Mouse (Mus musculus) midbrain, embryonic 11.5 days (tissue): ENCODE measurements at regions not wholly inside any gene's neighbourhood (a gene's known extent, or its start where the extent isn't known, plus 50 kb on each side); places are given as distances from the start of the nearest gene placed in this dataset.

ENCODE experiments used
- ATAC-seq: fragments of 200-750 bp; cut with Nextera tagmentation; 2 replicates; pipeline ENCODE4 v1.8.0; 2017; ENCODE audit warnings: moderate TSS enrichment, moderate library complexity; ENCODE audit not compliant: low FRiP score
- DNase-seq: peaks from one replicate; pipeline ENCODE4 v3.0.0; 2015; ENCODE audit warnings: low spot score; ENCODE audit errors: missing footprints
- H3K27ac ChIP-seq: fragments of 300-500 bp; sonication (generic); 2 replicates; pipeline ENCODE4 v1.5.1; 2014; ENCODE audit warnings: low read depth, low read length
- H3K27me3 ChIP-seq: fragments of 300-500 bp; sonication (generic); 2 replicates; pipeline ENCODE4 v1.6.1; 2014; ENCODE audit warnings: mild to moderate bottlenecking, low read length, moderate library complexity, mixed read lengths; ENCODE audit not compliant: control insufficient read depth, insufficient read depth
- H3K36me3 ChIP-seq: fragments of 300-500 bp; sonication (generic); 2 replicates; pipeline ENCODE4 v1.6.1; 2014; ENCODE audit warnings: mild to moderate bottlenecking, low read length, moderate library complexity, mixed read lengths; ENCODE audit not compliant: control insufficient read depth, insufficient read depth
- H3K4me1 ChIP-seq: fragments of 300-500 bp; sonication (generic); 2 replicates; pipeline ENCODE4 v1.6.1; 2014; ENCODE audit warnings: low read length; ENCODE audit not compliant: control insufficient read depth, insufficient read depth
- H3K4me2 ChIP-seq: fragments of 300-500 bp; sonication (generic); 2 replicates; pipeline ENCODE4 v1.6.1; 2014; ENCODE audit warnings: mild to moderate bottlenecking, moderate library complexity
- H3K4me3 ChIP-seq: fragments of 300-500 bp; sonication (generic); 2 replicates; pipeline ENCODE4 v1.5.1; 2014; ENCODE audit warnings: low read depth, low read length
- H3K9ac ChIP-seq: fragments of 300-500 bp; sonication (generic); 2 replicates; pipeline ENCODE4 v1.6.1; 2014; ENCODE audit warnings: low read length
- H3K9me3 ChIP-seq: fragments of 300-500 bp; sonication (generic); 2 replicates; pipeline ENCODE4 v1.6.1; 2016; ENCODE audit warnings: low read length; ENCODE audit not compliant: control insufficient read depth
- WGBS: fragments of 180-500 bp; shearing (Covaris S2); extraction: QIAGEN DNeasy Blood & Tissue Kit; methylation state at CpG from one replicate; pipeline ENCODE4 v1.1.7; 2014; 5-methylcytosine and 5-hydroxymethylcytosine counted together

DNA sequence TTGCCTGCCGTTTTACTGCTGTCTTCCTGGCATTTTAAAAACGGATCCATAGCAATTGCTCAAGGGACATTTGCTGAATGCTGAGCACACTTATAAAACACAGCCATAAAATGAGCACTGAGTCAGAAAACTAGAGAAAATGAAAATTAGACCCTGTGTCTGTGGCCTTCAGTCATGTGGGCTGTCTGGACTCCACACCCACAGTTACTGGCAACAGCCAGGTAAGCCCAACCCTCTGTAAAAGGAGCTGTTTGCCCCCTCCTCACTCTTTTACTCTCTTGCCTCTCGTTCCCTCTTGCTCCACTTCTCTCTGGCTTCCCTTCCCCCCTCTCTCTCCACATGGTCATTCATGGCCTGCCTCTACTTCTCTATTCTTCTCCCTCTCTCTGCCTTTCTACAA is 2169.9 kb downstream of the 9330182O14Rik start:
- Histone ChIP-seq H3K27ac (no peak overlapping the region), H3K27me3 (no peaks in the 10 kb centered on the region), H3K4me3 (no peak overlapping the region), H3K9me3 (no peaks in the 10 kb centered on the region), H3K36me3 (no peaks in the 10 kb centered on the region), H3K4me2 (no peak overlapping the region), H3K9ac (no peak overlapping the region), H3K4me1 (no peaks in the 10 kb centered on the region)
- WGBS, result 75% methylated on average over 3 of the region's 3 CpGs
- DNase-seq (no peak), ATAC-seq (no peak)

DNA sequence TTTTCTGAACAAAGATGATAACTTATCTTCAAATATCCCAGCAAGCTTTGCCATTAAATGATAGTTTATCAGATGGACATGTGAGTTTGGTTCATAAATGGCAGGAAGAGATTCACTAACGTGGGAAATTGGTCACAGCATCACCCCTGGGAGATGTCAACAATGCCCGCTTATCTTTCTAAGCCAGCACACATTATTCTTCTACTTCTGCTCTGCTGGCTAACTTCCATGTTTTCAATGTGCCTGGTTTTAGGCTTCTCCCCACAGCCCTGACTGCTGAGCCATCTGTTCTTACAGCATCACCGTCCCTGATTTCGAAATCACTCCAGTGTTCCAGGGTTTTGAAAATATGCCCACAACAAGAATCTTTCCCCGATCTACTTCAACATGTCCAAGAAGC is 2175.4 kb downstream of the 9330182O14Rik start:
- Histone ChIP-seq H3K36me3 (no peaks in the 10 kb centered on the region), H3K9ac (no peak overlapping the region), H3K27ac (no peak overlapping the region), H3K4me2 (no peak overlapping the region), H3K9me3 (no peaks in the 10 kb centered on the region), H3K4me3 (no peak overlapping the region), H3K4me1 (no peaks in the 10 kb centered on the region), H3K27me3 (no peaks in the 10 kb centered on the region)
- WGBS, result 69% methylated on average over 5 of the region's 5 CpGs
- no peak for ATAC-seq
- DNase-seq, result no peak

DNA sequence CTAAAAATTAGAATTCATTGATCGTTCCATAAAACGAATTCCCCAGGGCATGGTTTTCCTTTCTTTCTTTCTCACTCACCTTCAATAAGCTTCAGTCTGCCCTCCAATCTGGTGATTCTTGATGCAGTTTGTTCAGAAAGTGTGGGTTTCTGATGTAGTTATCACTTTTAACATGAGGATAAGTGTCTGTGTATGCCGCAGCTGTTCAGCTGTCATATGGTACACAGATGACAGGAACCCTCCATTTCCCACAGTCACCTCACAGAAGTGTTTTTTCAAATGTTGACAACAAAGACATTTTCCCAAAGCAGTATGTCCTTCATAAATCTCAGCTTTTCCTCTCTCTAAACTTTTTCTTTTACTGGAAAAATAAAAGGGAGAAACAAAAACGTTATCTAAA is 2177.0 kb downstream of the 9330182O14Rik start:
- no peaks in the 10 kb centered on the region for H3K36me3 ChIP-seq
- H3K9me3 ChIP-seq, result no peaks in the 10 kb centered on the region
- DNase-seq (no peak), ATAC-seq (no peak)
- H3K27me3 ChIP-seq, result no peaks in the 10 kb centered on the region
- H3K4me2 ChIP-seq, result no peak overlapping the region
- H3K4me3 ChIP-seq, result no peak overlapping the region
- no peaks in the 10 kb centered on the region for H3K4me1 ChIP-seq
- 86% methylated on average over 4 of the region's 4 CpGs for WGBS
- H3K9ac ChIP-seq, result no peak overlapping the region
- no peak overlapping the region for H3K27ac ChIP-seq

DNA sequence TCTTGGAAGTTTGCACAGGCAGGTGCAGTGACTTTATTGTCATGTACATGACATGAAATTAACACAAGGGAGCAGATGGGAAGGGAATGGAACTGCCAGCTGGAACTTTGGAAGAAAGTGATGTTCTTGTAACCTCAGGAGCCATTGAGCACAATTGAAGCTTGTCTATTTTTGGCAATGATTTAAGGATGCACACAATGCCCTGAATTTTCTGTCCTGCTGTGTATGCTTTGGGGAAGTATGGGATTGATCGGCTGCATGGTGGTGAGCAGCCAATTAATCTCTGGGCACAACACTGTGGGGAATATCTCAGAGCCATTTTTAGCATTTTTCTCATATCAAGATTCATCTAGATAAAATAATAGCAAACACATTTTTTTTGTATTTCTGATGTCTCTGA is 2186.2 kb downstream of the 9330182O14Rik start:
- Histone ChIP-seq H3K4me2 (no peak overlapping the region), H3K27ac (no peak overlapping the region), H3K27me3 (no peaks in the 10 kb centered on the region), H3K4me1 (no peaks in the 10 kb centered on the region), H3K4me3 (no peak overlapping the region), H3K9me3 (no peaks in the 10 kb centered on the region), H3K36me3 (no peaks in the 10 kb centered on the region), H3K9ac (no peak overlapping the region)
- no peak for DNase-seq
- ATAC-seq, result no peak
- WGBS, result 80% methylated on average over 1 of the region's 1 CpGs

DNA sequence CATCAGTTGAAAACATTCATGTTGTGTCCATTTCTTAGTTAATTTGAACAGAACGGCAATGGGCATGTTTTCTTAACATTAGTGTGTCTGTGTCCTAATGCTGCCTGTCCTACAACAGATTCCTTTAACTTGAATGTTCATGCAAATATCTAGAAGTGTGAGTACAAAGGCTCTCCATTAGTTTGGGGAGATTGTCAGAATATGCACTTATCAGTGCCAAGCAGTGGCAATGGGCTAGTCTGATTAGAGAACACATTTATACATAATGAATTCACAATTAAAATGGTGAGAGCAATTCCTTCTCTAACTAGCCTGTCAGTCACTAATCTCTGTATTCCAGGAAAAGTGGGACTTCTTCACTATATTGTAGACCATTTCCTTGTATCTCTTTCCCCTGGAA is 2188.8 kb downstream of the 9330182O14Rik start:
- Histone ChIP-seq H3K36me3 (no peaks in the 10 kb centered on the region), H3K4me3 (no peak overlapping the region), H3K27ac (no peak overlapping the region), H3K4me2 (no peak overlapping the region), H3K9ac (no peak overlapping the region), H3K4me1 (no peaks in the 10 kb centered on the region), H3K9me3 (no peaks in the 10 kb centered on the region), H3K27me3 (no peaks in the 10 kb centered on the region)
- WGBS, result 93% methylated on average over 1 of the region's 1 CpGs
- no peak for ATAC-seq
- no peak for DNase-seq

DNA sequence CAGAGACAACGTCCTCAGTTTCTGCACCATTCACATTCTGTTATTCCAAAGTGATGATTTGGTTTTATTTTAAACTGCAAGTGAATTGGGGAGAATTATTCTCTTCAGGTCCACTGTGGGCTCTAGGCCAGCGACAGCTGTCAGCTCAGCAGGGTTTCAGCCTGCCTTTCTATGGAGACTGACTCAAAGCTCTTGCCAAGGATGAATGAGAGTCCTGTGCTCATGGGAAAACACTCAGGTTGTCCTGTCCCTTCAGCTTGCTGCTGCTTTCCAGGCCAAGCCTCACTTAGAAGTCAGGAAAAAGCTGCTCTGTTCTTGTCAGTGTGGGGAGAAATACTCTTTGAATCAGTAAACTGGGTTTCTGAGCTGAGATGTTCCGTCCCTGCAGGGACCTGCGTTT is 2191.1 kb downstream of the 9330182O14Rik start:
- ATAC-seq (no peak), DNase-seq (no peak)
- WGBS, result 70% methylated on average over 4 of the region's 4 CpGs
- Histone ChIP-seq H3K4me2 (no peak overlapping the region), H3K27me3 (no peaks in the 10 kb centered on the region), H3K36me3 (no peaks in the 10 kb centered on the region), H3K27ac (no peak overlapping the region), H3K9ac (no peak overlapping the region), H3K4me3 (no peak overlapping the region), H3K4me1 (no peaks in the 10 kb centered on the region), H3K9me3 (no peaks in the 10 kb centered on the region)

DNA sequence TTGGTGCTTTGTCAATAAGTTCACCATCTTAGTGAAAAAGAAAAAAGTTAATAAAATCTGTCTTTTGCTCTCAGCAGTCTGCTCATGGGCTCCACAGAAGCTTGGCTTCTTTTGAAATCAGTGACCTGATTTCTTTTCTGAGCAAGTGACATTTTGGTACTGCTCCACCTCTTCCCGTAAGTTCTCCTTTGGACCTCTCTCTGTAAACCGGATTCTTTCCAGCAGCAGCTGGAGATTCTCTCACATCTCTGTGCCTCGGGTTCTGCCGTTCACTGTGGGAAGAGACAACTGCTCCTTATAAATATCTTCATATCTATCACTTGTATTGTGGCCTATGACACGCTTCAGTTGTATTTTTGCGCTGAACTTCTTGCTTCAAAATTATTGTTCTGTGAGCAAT is 2194.4 kb downstream of the 9330182O14Rik start:
- DNase-seq, result no peak
- no peaks in the 10 kb centered on the region for H3K4me1 ChIP-seq
- WGBS, result 90% methylated on average over 6 of the region's 6 CpGs
- no peak overlapping the region for H3K27ac ChIP-seq
- H3K9me3 ChIP-seq, result no peaks in the 10 kb centered on the region
- no peak overlapping the region for H3K9ac ChIP-seq
- H3K4me3 ChIP-seq, result no peak overlapping the region
- no peaks in the 10 kb centered on the region for H3K36me3 ChIP-seq
- H3K27me3 ChIP-seq, result no peaks in the 10 kb centered on the region
- ATAC-seq, result no peak
- no peak overlapping the region for H3K4me2 ChIP-seq

DNA sequence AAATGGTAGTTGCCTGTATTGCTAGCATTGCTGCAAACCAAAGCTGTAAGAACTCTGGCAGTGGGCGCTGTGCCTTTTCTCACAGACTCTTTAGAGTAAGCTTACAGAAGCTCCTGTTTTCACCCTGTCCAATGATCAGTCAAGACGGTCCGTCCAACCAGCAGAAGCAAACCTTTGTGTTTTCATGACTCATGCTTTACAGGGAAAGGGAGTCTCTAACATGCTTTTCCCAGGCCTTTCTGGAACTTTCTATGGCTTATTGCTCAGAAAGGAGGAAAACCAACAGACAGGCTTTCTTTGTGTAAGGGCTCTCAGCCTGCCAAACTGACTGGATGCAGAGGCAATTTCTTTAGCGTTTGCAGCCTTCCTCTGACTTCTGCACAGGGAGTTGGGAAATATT is 2195.6 kb downstream of the 9330182O14Rik start:
- DNase-seq, result no peak
- H3K27ac ChIP-seq, result no peak overlapping the region
- H3K4me3 ChIP-seq, result no peak overlapping the region
- WGBS, result 82% methylated on average over 4 of the region's 4 CpGs
- no peaks in the 10 kb centered on the region for H3K9me3 ChIP-seq
- no peak for ATAC-seq
- H3K9ac ChIP-seq, result no peak overlapping the region
- H3K4me2 ChIP-seq, result no peak overlapping the region
- H3K36me3 ChIP-seq, result no peaks in the 10 kb centered on the region
- no peaks in the 10 kb centered on the region for H3K4me1 ChIP-seq
- no peaks in the 10 kb centered on the region for H3K27me3 ChIP-seq

DNA sequence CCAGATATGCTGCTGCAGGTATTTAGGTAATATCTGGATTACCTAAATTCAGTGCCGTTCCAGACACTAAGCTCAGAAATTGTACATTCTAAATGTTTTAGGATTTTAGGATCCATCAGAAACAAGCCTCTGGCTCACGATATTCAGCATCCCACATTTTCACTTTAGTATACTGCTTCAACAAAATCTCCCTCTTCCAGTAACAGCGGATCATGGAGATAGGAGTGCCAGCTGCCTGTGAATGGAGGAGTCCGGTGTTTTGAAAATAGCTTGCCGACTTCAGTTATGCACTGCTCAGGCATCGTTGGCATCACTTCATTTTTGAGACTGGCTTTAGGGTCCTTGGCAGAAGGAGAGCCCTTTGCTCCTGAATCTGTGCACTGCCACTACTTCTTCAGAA is 2199.5 kb downstream of the 9330182O14Rik start:
- no peaks in the 10 kb centered on the region for H3K9me3 ChIP-seq
- no peak for ATAC-seq
- no peak overlapping the region for H3K4me3 ChIP-seq
- no peak overlapping the region for H3K27ac ChIP-seq
- no peaks in the 10 kb centered on the region for H3K27me3 ChIP-seq
- 90% methylated on average over 6 of the region's 6 CpGs for WGBS
- no peaks in the 10 kb centered on the region for H3K36me3 ChIP-seq
- DNase-seq, result no peak
- no peak overlapping the region for H3K4me2 ChIP-seq
- no peak overlapping the region for H3K9ac ChIP-seq
- no peaks in the 10 kb centered on the region for H3K4me1 ChIP-seq

DNA sequence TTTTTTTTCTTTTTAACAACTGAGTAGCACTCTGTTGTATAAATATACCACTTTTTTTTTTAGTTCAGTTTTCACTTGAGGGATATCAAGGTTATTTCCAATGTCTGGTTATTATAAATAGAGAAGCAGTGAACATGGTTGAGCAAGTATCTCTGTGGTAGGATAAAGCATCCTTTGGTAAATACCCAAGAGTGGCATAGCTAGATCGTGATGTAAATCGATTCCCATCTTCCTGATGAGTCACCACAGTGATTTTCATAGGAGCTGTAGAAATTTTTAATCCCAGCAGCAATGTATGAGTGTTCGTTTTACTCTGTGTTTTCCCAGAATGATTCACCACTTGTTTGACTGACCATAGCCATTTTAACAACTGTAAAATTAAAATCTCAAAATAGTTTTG is 2212.0 kb downstream of the 9330182O14Rik start:
- H3K9ac ChIP-seq, result no peak overlapping the region
- 80% methylated on average over 3 of the region's 3 CpGs for WGBS
- no peak overlapping the region for H3K27ac ChIP-seq
- no peak for ATAC-seq
- H3K27me3 ChIP-seq, result no peaks in the 10 kb centered on the region
- H3K9me3 ChIP-seq, result no peaks in the 10 kb centered on the region
- H3K4me3 ChIP-seq, result no peak overlapping the region
- no peak overlapping the region for H3K4me2 ChIP-seq
- H3K4me1 ChIP-seq, result no peaks in the 10 kb centered on the region
- H3K36me3 ChIP-seq, result no peaks in the 10 kb centered on the region
- no peak for DNase-seq
